36 mouse cellular contexts compared by ENCODE assay signal in the genomic region with DNA sequence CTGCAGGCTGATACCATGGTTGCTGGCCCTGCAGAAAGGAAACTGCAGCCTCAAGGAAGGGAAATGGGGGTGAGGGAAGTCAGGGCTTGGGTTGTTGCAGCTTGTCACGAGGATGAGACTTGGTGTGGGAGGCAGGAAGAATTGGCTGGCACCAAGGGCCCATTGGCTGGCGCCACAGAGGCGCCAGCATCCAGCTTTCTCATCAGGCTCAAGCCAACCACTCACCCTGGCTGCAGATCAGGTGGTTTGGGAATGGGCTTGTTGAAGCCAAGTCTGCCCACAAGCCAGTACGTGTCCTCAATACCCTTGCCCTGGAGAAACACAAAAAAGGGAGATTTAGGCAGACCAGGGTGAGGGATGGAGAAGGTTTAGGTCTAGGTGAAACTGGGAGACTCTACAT. TPM values are rescaled to one million over a fixed set of nuclear protein-coding genes. Genes with fewer than 3 reads are reported as not detected.
DNase-seq lines count a peak whose midpoint lies in the region; ATAC-seq and TF ChIP-seq lines count a peak whose summit lies in the region.
"Had no signal": no experiment of that assay in that cellular context is flagged by ENCODE, and none has a peak within 500 bp of the region (broad histone marks: within the 10 kb centered on the region; RNA-seq: fewer than 3 reads in every experiment).

No protein-coding gene starts in this region.

- WGBS in heart, embryonic 10.5 days: 80% methylated on average over 4 of the region's 4 CpGs
- WGBS in lung, postnatal 0 days: 77% methylated on average over 4 of the region's 4 CpGs

- peaks cover 40% of the 10 kb centered on the region for H3K27me3 ChIP-seq in heart, embryonic 10.5 days (ENCODE audit: insufficient read depth, poor library complexity, severe bottlenecking)
- no peaks in the 10 kb centered on the region for H3K27me3 ChIP-seq in lung, postnatal 0 days (replicated peaks; ENCODE audit: insufficient read depth, low read length)
- H3K27me3 ChIP-seq: forebrain, embryonic 15.5 days had no signal

- H3K27ac ChIP-seq in heart, embryonic 10.5 days: no peak overlapping the region
- no peak overlapping the region for H3K27ac ChIP-seq in lung, postnatal 0 days (ENCODE audit: low read length)
- H3K27ac ChIP-seq: embryonic facial prominence, embryonic 12.5 days; forebrain, embryonic 10.5 days; forebrain, embryonic 15.5 days; heart, embryonic 13.5 days; hindbrain, embryonic 14.5 days; left cerebral cortex, adult 2 months; limb, embryonic 12.5 days; liver, embryonic 15.5 days; lung, embryonic 15.5 days had no signal

- H3K4me1 ChIP-seq in heart, embryonic 10.5 days: peaks cover 23% of the 10 kb centered on the region; the same call in 1 of the 2 replicates
- no peaks in the 10 kb centered on the region for H3K4me1 ChIP-seq in lung, postnatal 0 days (ENCODE audit: insufficient read depth, low read depth, low read length)
- H3K4me1 ChIP-seq: forebrain, embryonic 15.5 days; limb, embryonic 12.5 days; liver, embryonic 15.5 days; lung, embryonic 15.5 days had no signal

- H3K4me3 ChIP-seq in heart, embryonic 10.5 days: no peak overlapping the region
- H3K4me3 ChIP-seq in lung, postnatal 0 days (ENCODE audit: low read depth, low read length): no peak overlapping the region
- H3K4me3 ChIP-seq: embryonic facial prominence, embryonic 12.5 days; forebrain, embryonic 10.5 days; forebrain, embryonic 15.5 days; heart, embryonic 13.5 days; left cerebral cortex, adult 2 months; limb, embryonic 12.5 days; liver, embryonic 15.5 days; lung, embryonic 15.5 days had no signal

- TF ChIP-seq CTCF in lung, postnatal 0 days (IDR thresholded peaks at IDR 0.05): no peak

- H3K9me3 ChIP-seq in heart, embryonic 10.5 days: 0 out of 2 replicates have a peak, but pooled peaks cover 6% of the 10 kb centered on the region
- no peaks in the 10 kb centered on the region for H3K9me3 ChIP-seq in lung, postnatal 0 days (ENCODE audit: low read length)
- H3K9me3 ChIP-seq: forebrain, embryonic 10.5 days; forebrain, embryonic 15.5 days; liver, embryonic 15.5 days; lung, embryonic 15.5 days had no signal

- no peak for ATAC-seq in lung, postnatal 0 days
- ATAC-seq: activated CD4-positive, CD25-positive, alpha-beta regulatory T cell, adult 4 months; forebrain, embryonic 15.5 days; intestine, postnatal 0 days; midbrain, embryonic 16.5 days had no signal

- no peaks in the 10 kb centered on the region for H3K36me3 ChIP-seq in heart, embryonic 10.5 days
- H3K36me3 ChIP-seq in lung, postnatal 0 days (ENCODE audit: insufficient read depth, low read length): no peaks in the 10 kb centered on the region
- H3K36me3 ChIP-seq: embryonic facial prominence, embryonic 12.5 days; forebrain, embryonic 10.5 days; forebrain, embryonic 15.5 days; heart, embryonic 13.5 days; limb, embryonic 12.5 days; liver, embryonic 15.5 days; lung, embryonic 15.5 days had no signal

- TF ChIP-seq EP300 in lung, postnatal 0 days (IDR thresholded peaks at IDR 0.05): no peak

- peak; percentile 39 to 47 for DNase-seq in heart, adult 9 months (ENCODE audit: low spot score in 2 of 2)
- DNase-seq in heart, embryonic 10.5 days (ENCODE audit: low spot score): no peak
- peak; percentile 16 to 29 for DNase-seq in layer of hippocampus, postnatal 10 days (ENCODE audit: low spot score in 2 of 2)
- DNase-seq in layer of hippocampus, postnatal 25 days (ENCODE audit: extremely low spot score in 1 of 2, low spot score in 1 of 2): no peak
- peak; percentile 8 for DNase-seq in brain, adult 2 months (ENCODE audit: low read depth, low spot score)
- DNase-seq in lung, postnatal 0 days (ENCODE audit: low spot score): no peak
- DNase-seq: adrenal gland, postnatal 10 days; B cell, adult 2 months; cerebellum, adult 11 months; cerebellum, adult 9-11 months; embryo, embryonic 11 days; gastrocnemius, postnatal 25 days; kidney, adult 9 months; kidney, postnatal 10 days; lung, postnatal 36 days had no signal

- no peak overlapping the region for H3K9ac ChIP-seq in lung, postnatal 0 days (replicated peaks; ENCODE audit: low read depth)
- H3K9ac ChIP-seq: embryonic facial prominence, embryonic 12.5 days; forebrain, embryonic 15.5 days; heart, embryonic 13.5 days; hindbrain, embryonic 14.5 days; limb, embryonic 12.5 days; liver, embryonic 15.5 days; lung, embryonic 15.5 days had no signal

- H3K4me2 ChIP-seq in lung, postnatal 0 days (replicated peaks; ENCODE audit: low read depth, low read length): no peak overlapping the region
- H3K4me2 ChIP-seq: embryonic facial prominence, embryonic 12.5 days; forebrain, embryonic 15.5 days; heart, embryonic 13.5 days; hindbrain, embryonic 14.5 days; limb, embryonic 12.5 days; liver, embryonic 15.5 days; lung, embryonic 15.5 days; midbrain, embryonic 11.5 days had no signal

RNA-seq across cellular contexts. Expression of a gene that starts 13.7 kb away (rescaled TPM):
- polyA plus RNA-seq in heart, embryonic 10.5 days (2016; fragmentation: Nextera tagmentation; extraction: Ambion mirVana): 0.24 and 0.46 TPM in 2 replicates
- total RNA-seq in layer of hippocampus, postnatal 10 days (2021): under 1 TPM; 0.60 to 0.94 TPM
- total RNA-seq in layer of hippocampus, postnatal 25 days (2021): 1 to 10 TPM; 1.7 TPM
- 0.04 TPM in 1 of 2 replicates, not detected in the other for polyA plus RNA-seq in lung, postnatal 0 days (2015; fragmentation: Nextera tagmentation; extraction: Ambion mirVana)
- total RNA-seq: adrenal gland, postnatal 10 days; gastrocnemius, adult 18-20 months; gastrocnemius, postnatal 25 days; hematopoietic stem cell, adult 5-6 weeks; liver, adult 2 months; neutrophil, adult 5-6 weeks had no signal
- polyA plus RNA-seq: large intestine, adult 2 months; limb, embryonic 12.5 days; liver, adult 2 months; liver, embryonic 15.5 days; neural tube, embryonic 11.5 days; small intestine, adult 2 months had no signal

RNA-seq across cellular contexts. Expression of a gene that starts 25.5 kb away (rescaled TPM):
- 1.1 and 1.2 TPM in 2 replicates for polyA plus RNA-seq in heart, embryonic 10.5 days (2016; fragmentation: Nextera tagmentation; extraction: Ambion mirVana)
- total RNA-seq in layer of hippocampus, postnatal 10 days (2021): 1 to 10 TPM; 5.2 to 6.9 TPM
- total RNA-seq in layer of hippocampus, postnatal 25 days (2021): 1 to 10 TPM; 6.0 to 8.2 TPM
- polyA plus RNA-seq in lung, postnatal 0 days (2015; fragmentation: Nextera tagmentation; extraction: Ambion mirVana): 0.04 and 0.08 TPM in 2 replicates
- total RNA-seq: adrenal gland, postnatal 10 days; gastrocnemius, adult 18-20 months; gastrocnemius, postnatal 25 days; liver, adult 2 months; neutrophil, adult 5-6 weeks had no signal
- polyA plus RNA-seq: intestine, postnatal 0 days; large intestine, adult 2 months; limb, embryonic 12.5 days; liver, adult 2 months; midbrain, embryonic 11.5 days; neural tube, embryonic 11.5 days; small intestine, adult 2 months; stomach, embryonic 14.5 days had no signal

Comparison
In these comparisons a context has a peak if more than half of its experiments do, and no peak if none do; other contexts are left out.
1. DNase-seq: peak in heart, adult 9 months (2 of 2), layer of hippocampus, postnatal 10 days (2 of 2) and brain, adult 2 months (single experiment); none in heart, embryonic 10.5 days (single experiment), layer of hippocampus, postnatal 25 days (0 of 2) and lung, postnatal 0 days (single experiment).